Mouse (Mus musculus): ENCODE data around the gene Gbf1.
"Not testable (repeated sequence)": the region's sequence is repeated elsewhere in the genome, so short reads cannot be mapped to it uniquely, and the experiment has no call there.

The Gbf1 gene

GRCm38 (mm10) chr19:46147511-46148371, 4.6 kb upstream of the Gbf1 start, which contains the start of gene Pitx3:
Gene Pitx3 (minus strand): TSS chr19:46148326.
- peak; percentile 28 for DNase-seq (ENCODE audit: low read depth, low spot score)

- peak; percentile 91 for DNase-seq (ENCODE audit: low read depth, low spot score)
These were observed 3.9 kb upstream of the Gbf1 start for GRCm38 (mm10) chr19:46148372-46148760.

DNA sequence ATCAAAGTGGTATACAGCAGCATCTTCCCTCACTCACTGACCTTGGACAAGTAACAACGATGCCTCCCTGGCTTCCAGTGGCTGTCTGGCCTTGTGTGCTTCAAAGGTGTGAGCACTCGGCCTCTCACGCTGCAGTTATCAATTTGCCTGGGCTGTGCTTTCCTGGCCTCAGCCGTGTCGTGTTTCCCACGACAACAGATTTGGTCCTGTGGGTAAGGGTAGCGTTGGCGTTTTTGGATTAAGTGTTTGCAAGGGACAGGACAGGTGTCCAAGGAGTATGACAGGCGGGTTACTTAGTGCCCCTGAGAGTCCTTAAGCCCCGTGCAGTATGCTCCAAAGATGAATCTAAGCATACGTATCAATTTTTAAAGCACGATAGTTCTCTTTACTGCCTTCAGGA, 3.2 kb upstream of the Gbf1 start:
- no peak for DNase-seq (ENCODE audit: low read depth, low spot score)

DNA sequence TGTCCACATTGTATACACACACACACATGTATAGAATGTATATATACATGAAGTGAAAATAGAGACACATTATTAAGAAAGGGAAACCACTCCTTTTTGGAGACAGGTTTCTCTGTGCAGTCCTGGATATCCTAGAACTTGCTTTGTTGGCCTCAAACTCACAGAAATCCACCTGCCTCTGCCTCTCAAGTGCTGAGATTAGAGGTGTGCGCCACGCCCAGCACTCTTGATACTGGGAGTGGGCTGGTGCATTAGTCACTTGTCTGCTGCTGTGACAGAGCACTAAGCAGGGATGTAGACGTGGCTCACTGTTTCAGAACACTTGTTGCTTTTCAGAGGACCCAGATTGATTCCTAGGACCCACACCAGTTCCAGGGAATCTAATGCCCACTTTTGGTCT, 13.6 kb downstream of the Gbf1 start:
- DNase-seq (ENCODE audit: low read depth, low spot score) = no peak

DNA sequence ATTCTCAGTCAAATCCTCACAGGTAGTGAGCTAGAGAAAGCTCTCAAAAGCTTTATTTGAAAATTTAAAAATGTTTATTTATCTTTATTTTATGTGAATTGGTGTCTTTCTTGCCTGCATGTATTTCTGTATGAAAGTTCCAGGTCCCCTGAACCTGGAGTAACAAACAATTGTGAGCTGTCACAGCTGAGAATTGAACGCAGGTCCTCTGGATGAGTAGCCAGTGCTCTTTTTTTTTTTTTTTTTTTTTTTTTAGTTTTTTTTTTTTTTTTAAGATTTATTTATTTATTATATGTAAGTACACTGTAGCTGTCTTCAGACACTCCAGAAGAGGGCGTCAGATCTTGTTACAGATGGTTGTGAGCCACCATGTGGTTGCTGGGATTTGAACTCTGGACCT, 14.9 kb downstream of the Gbf1 start:
- DNase-seq (ENCODE audit: low read depth, low spot score) = not testable (repeated sequence)

- DNase-seq (ENCODE audit: low read depth, low spot score) = no peak
These were observed 17.1 kb downstream of the Gbf1 start for GRCm38 (mm10) chr19:46169396-46169795.

- DNase-seq (ENCODE audit: low read depth, low spot score) = no peak
These were observed 17.6 kb downstream of the Gbf1 start for GRCm38 (mm10) chr19:46169913-46170312.

DNA sequence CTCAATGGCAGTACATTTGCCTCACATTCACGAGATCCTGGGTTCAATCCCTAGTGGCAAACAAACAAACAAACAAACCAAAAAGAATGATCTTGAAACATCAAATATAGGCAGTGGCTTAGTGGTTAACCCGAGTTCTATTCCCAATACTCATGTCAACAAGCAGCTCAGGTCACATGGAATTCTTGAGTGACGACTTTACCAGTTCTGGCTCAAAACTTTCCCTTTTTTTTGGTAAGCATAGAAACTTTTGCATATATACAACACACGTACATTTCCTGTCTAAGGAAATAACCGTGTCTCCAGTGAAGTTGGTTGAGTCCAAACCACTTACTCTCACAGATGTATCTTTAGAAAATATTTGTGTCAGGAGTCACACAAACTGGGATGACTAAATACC, 20.2 kb downstream of the Gbf1 start:
- DNase-seq (ENCODE audit: low read depth, low spot score) = no peak

DNA sequence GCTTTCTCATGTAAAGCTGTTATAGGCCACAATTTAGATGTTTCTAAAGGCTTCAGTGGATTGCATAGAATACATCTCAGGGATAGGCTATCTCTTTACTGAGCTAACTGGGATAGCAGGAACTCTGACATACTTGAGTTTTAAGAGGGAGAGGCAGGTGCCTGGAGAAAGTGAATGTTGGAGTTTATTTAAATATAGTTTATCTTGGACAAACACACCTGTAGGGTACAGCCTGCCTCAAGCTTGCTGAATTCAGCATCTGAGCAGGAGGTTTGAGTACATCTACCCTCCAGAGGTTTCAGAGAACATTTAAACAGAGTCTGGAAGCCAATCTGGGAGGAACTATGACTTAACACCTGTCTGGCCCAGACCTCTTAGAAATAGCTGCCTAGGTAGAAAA, 22.9 kb downstream of the Gbf1 start:
- no peak for DNase-seq (ENCODE audit: low read depth, low spot score)

DNA sequence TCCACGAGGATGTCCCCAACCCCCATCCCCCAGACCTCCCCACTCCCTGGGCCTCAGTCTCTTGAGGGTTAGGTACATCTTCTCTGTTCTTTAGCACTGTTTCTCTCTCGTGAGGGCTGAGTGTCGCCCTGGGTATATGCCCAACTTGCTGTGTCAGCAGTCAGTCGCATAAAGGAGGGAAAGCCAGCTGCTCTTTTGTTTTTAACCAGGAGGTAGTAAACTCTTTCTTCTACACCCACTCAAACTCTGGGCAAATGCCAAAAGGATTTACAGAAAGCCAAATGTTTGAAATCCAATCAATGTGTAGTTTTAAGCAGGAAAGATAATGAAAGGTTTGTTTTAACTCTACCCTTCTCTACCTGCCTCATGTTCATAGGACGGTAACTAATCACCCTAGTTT, 24.7 kb downstream of the Gbf1 start:
- DNase-seq (ENCODE audit: low read depth, low spot score) = no peak

DNA sequence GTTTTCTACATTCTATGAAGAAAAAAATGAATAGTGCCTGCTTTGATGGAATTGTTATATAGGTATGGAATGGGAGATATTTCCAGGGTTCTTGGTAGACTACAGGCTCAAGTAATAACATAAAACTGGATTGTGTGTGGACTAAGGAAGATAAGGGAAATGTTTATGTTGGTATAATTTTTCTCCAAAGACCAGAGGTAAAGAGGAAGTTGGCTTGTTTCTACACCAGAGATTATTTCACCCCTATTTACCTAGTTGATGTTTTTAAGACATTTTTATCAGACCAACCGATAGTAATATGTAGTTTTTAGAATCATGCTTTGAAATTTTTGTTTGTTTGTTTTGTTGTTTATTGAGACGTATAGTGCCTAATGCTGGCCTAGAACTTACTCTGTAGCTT, 28.0 kb downstream of the Gbf1 start:
- DNase-seq (ENCODE audit: low read depth, low spot score) = no peak

- DNase-seq (ENCODE audit: low read depth, low spot score) = no peak
These were observed 29.9 kb downstream of the Gbf1 start for GRCm38 (mm10) chr19:46182241-46182640.

GRCm38 (mm10) chr19:46186611-46187010, 34.3 kb downstream of the Gbf1 start:
- peak; percentile 55 for DNase-seq (ENCODE audit: low read depth, low spot score)

GRCm38 (mm10) chr19:46187203-46187602, 34.9 kb downstream of the Gbf1 start:
- DNase-seq (ENCODE audit: low read depth, low spot score) = no peak

- DNase-seq (ENCODE audit: low read depth, low spot score) = no peak
These were observed 46.0 kb downstream of the Gbf1 start for GRCm38 (mm10) chr19:46198293-46198692.

DNA sequence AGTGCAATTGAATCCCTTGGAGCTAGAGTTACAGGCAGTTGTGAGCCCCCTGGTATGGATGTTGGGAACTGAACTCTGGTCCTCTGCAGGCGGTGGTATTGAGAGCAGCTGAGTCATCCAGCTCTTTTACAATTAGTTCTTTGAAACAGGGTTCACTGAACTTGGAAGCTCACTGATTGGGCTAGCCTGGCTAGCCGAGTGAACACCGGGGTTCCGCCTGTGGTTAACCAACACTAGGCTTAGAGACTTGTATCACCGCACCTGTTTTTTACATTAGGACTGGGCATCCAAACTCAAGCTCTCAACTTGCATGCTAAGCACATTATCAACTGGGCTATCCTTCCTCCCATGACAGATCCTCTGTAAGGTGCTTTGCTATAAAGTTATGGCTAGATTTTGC, 46.6 kb downstream of the Gbf1 start:
- no peak for DNase-seq (ENCODE audit: low read depth, low spot score)

DNA sequence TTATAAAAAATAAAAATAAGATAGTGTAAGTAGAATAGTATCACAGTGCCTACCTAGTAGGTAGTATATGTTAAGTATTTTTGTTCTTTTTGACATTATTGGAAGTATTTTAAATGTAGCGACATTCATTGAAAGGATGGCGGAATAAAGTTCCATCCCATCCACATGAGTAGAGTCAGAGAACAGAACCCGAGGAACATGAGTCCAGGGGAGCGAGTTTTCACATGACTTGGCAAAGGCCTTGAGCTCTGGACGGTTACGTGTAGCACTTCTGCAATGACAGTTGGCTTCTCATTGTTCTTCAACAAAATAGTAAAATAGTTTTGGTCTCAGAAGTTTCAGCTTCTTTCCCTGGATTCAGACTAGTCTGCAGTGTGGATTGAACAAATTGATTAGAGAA, 51.9 kb downstream of the Gbf1 start:
- DNase-seq (ENCODE audit: low read depth, low spot score) = no peak

GRCm38 (mm10) chr19:46205680-46206079, 53.4 kb downstream of the Gbf1 start:
- DNase-seq (ENCODE audit: low read depth, low spot score) = no peak

DNA sequence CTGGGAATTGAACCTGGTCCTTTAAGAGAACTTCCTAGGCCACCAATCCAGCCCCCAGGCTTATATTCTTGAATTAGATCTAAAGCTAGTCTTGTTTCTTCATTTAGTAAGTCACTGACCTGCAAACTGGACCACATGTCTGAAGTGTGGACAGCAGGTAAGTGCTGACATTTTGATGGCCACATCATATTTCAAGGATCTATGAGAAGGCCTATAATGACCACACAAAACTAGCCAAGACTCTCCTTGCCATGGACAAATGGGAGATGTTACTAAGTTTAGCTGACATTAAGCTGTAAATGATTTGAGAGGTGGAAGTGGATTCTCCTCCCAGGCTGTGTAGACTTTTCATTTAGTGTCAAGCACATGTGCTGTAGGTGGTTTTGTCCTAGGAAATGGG, 58.6 kb downstream of the Gbf1 start:
- DNase-seq (ENCODE audit: low read depth, low spot score) = no peak

DNA sequence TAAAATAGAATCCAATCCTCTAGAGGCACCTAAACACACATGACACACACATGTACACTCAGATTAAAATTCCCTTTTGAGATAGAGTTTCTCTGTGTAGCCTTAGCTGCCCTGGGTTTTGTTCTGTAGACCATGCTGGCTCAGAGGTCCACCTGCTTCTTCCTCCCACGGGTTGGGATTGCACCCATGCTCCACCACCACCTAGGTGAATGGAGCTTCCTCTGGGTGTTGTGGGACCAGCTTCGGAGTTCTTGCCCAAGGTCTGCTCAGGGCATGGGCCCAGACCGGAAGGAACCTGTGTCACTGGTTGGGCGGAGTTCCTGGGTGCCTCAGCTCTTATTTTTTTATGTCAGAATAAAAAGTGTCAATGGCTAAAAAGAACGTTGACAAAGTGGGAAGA, 62.2 kb downstream of the Gbf1 start:
- no peak for DNase-seq (ENCODE audit: low read depth, low spot score)

DNA sequence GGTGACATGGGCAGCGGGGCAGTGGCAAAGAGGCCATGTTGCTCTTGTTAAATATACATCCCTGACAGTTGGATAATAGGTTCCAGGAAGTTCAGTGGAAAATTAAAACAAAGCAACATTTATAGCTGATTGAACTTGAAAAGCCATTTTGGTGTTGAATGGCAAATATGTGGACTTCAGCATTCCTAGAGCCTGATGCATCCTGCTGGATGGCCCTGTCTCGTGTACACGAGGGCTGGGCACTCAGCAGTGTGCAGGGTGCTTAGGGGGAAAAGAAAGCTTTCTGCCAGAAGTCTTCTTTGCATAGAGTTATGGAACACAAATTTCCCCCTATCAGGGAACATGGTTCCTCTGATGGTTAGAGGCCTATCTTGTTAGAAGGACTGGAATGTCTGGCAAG, 63.1 kb downstream of the Gbf1 start:
- peak; percentile 6 for DNase-seq (ENCODE audit: low read depth, low spot score)

- peak; percentile 10 for DNase-seq (ENCODE audit: low read depth, low spot score)
These were observed 64.4 kb downstream of the Gbf1 start for GRCm38 (mm10) chr19:46216716-46217115.

DNA sequence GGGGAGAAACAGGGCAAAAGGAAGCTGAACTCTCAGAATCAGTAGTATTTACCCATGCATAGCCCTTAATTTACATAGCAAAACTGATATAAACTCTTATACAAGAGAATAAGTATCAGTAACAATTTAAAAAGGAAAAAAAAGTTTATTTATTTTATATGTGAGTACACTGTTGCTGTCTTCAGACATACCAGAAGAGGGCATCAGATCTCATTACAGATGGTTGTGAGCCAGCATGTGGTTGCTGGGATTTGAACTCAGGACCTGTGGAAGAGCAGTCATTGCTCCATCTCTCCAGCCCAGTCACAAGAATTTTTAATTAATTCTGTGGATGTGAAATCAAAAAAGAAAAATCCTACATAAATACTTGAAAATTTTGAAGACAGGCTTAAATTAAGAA, 65.0 kb downstream of the Gbf1 start:
- DNase-seq (ENCODE audit: low read depth, low spot score) = not testable (repeated sequence)

DNA sequence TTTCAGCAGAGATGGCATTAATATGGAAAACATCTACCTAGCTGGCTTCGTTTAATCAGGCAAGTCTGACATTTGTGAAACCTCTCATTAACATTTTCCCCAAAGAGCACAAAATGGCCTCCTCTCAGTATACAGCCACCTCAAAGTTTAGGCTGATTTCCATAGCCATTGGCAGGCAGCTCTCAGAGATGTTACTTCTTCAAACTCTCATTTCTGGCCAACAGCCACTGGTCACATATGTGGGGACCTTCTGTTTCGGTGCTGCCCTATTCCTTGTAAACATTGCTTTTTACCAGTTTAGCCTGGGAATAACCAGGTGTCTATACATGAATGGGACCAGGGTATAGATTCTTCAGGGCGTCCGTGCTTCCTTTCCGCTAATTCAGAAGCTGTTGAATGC, 67.8 kb downstream of the Gbf1 start:
- DNase-seq (ENCODE audit: low read depth, low spot score) = no peak
